Mouse (Mus musculus) thymus, postnatal 0 days (tissue): Measurements from ENCODE around the gene Lin37. TPM values are rescaled to one million over a fixed set of nuclear protein-coding genes. Genes with fewer than 3 reads are reported as not detected.
A peak's percentile ranks its signal among the peaks of the same experiment; 100 is the strongest.

ENCODE experiments used
- DNase-seq: peaks from one replicate; pipeline ENCODE4 v3.0.0-alpha.2; 2015; ENCODE audit warnings: low spot score
- polyA plus RNA-seq: library from polyadenylated mRNA; unstranded; fragments of >200 nt; fragmentation: Nextera tagmentation; extraction: Ambion mirVana; gene quantifications from 2 replicates; pipeline ENCODE4 v1.2.1, GENCODE M21; 2015

Gene Lin37
- polyA plus RNA-seq, 1 experiment from 2014 or later, result 91.1 TPM

- DNase-seq, result no peak
These were observed 28.4 kb upstream of the Lin37 start for GRCm38 (mm10) chr7:30587842-30588667.

GRCm38 (mm10) chr7:30586455-30587020 is 26.9 kb upstream of the Lin37 start:
- no peak for DNase-seq

- no peak for DNase-seq
These were observed 25.5 kb upstream of the Lin37 start for GRCm38 (mm10) chr7:30585170-30585569.

GRCm38 (mm10) chr7:30584339-30584738 is 24.7 kb upstream of the Lin37 start:
- no peak for DNase-seq

- DNase-seq, result no peak
These were observed 21.9 kb upstream of the Lin37 start for GRCm38 (mm10) chr7:30581547-30581946.

- no peak for DNase-seq
These were observed 20.3 kb upstream of the Lin37 start for GRCm38 (mm10) chr7:30579950-30580349.

- no peak for DNase-seq
These were observed 13.3 kb upstream of the Lin37 start for GRCm38 (mm10) chr7:30572969-30573368.

- no peak for DNase-seq
These were observed 12.8 kb upstream of the Lin37 start for GRCm38 (mm10) chr7:30572389-30572788.

GRCm38 (mm10) chr7:30567555-30567954 is 7.9 kb upstream of the Lin37 start:
- no peak for DNase-seq

GRCm38 (mm10) chr7:30566033-30566432 is 6.4 kb upstream of the Lin37 start:
- no peak for DNase-seq

- DNase-seq, result no peak
These were observed 5.4 kb upstream of the Lin37 start, which contains the start of gene Igflr1 for GRCm38 (mm10) chr7:30564970-30565571. TSS of gene Igflr1 (plus strand) at chr7:30565427.

- DNase-seq, result peak; percentile 50
These were observed 4.3 kb upstream of the Lin37 start for GRCm38 (mm10) chr7:30563906-30564280.

GRCm38 (mm10) chr7:30563117-30563905 is 3.7 kb upstream of the Lin37 start, which contains the start of the genes U2af1l4, Gm49396 and Psenen:
TSS of gene U2af1l4 (plus strand) at chr7:30563301.
TSS of gene Gm49396 (plus strand) at chr7:30563344.
TSS of gene Psenen (minus strand) at chr7:30563627.
- peak; percentile 98 for DNase-seq

- no peak for DNase-seq
These were observed 3.0 kb upstream of the Lin37 start for GRCm38 (mm10) chr7:30562526-30563116.

- no peak for DNase-seq
These were observed 658 bp upstream of the Lin37 start for GRCm38 (mm10) chr7:30560296-30560695.

GRCm38 (mm10) chr7:30558656-30559442 is 789 bp downstream of the Lin37 start:
- peak; percentile 16 for DNase-seq

- DNase-seq, result no peak
These were observed 1.6 kb downstream of the Lin37 start for GRCm38 (mm10) chr7:30557901-30558514.

- peak; percentile 31 for DNase-seq
These were observed 2.6 kb downstream of the Lin37 start for GRCm38 (mm10) chr7:30556894-30557536.
